Mouse (Mus musculus) thymus, postnatal 10 days (tissue): ENCODE data around the gene Wdtc1.
A peak's percentile ranks its signal among the peaks of the same experiment; 100 is the strongest.

Experiments
- DNase-seq, 2 experiments: peaks; one replicate each; pipeline ENCODE4 v3.0.0; 2021; ENCODE audit warnings: low spot score in 2 of 2

The Wdtc1 gene

DNA sequence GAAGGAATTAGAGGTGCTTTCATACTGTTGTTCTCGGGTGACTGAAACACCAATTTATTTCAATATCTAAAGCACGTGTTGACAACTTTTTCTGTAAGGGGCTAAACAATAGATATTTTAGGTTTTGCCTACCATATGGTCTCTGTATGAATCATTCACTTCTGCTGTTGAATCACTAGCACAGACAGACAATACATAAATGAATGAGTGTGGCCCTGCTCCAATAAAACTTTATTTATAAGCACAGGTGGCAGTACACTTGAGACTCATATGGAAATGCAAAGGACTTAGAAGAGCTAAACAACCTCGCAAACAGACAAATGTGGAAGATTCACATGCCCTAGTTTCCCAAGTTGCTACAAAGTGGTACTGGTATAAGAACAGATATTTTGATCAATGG is 33.6 kb downstream of the Wdtc1 start:
- no peak for DNase-seq

- no peak for DNase-seq
Measured at GRCm38 (mm10) chr4:133315991-133316390, 37.3 kb downstream of the Wdtc1 start.

- DNase-seq: no peak
Measured at GRCm38 (mm10) chr4:133314896-133315295, 38.4 kb downstream of the Wdtc1 start.

DNA sequence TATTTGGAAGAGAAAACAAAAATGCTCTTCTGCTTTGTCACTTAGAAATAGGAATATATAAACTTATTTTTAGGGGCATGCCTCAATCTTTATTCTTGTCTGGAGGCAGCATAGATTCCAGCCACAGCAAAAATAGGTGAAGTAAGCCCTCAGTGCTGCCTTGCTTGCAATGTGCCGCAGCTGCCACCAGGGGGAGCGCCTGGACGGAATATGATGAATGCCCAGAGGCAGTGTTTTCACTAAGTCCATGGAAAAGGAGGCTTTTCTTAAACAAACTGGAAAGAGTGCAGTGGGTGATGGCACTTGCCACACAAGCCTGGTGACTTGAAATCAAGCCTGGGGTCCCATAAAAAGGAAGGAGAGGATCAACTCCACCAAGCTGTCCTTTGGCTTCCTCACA is 43.3 kb downstream of the Wdtc1 start:
- DNase-seq: peak; percentile 70 to 92

DNA sequence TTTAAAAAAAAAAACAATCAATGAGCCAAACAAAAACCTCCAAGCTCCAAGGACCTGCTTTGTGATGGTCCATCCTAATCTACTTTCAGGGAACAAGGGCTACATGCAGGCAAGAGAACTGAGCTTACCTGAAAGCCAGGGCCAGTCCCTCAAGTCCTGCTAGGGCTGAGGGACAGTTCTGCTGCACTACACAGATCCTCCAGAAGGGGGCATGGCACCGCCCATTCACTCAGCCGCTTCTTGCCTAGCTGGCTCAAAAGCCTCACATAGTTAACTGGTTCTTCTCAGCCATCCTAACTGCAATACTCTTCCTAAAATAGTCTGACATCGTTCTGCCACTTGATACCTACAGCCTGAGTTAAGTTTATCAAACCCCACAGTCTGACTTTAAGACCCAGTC is 46.0 kb downstream of the Wdtc1 start:
- peak in 1 of 2 experiments; percentile 54 for DNase-seq

GRCm38 (mm10) chr4:133305825-133306224 is 47.5 kb downstream of the Wdtc1 start:
- no peak for DNase-seq

DNA sequence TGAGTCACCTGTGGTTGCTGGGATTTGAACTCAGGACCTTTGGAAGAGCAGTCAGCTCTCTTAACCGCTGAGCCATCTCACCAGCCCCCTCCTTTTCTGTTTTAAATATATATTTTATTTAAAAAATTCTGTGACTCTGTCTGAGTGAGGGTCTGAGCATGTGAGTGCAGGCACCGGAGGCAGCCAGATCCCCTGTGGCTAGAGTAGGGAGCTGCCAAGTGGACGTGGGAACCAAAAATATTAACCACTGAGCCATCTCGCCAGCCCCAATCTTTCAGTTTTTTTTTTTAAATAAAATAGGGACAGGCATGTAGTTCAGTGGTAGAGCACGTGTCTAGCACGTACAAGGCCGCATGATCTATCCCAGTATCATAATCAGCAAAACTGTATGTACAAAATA is 48.5 kb downstream of the Wdtc1 start:
- no peak for DNase-seq

DNA sequence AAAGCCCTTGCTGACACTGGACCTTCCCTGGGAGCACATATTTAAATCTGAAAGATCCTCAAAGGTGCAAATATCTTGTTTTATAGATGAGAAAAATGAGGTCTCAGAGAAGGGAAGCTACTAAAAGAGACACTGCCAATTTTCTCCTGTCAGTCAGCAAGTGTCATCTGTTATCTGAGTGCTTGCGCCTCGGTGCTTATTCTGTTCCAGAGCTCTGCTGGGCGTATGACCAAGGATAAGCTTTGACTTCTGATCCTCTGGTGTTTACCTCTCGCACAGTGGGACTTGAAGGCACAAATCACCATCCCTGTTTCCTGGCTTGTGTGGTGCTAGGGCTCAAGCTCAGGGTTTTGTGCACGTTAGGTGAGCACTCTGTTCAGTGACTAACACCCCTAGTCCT is 50.6 kb downstream of the Wdtc1 start:
- no peak for DNase-seq

DNA sequence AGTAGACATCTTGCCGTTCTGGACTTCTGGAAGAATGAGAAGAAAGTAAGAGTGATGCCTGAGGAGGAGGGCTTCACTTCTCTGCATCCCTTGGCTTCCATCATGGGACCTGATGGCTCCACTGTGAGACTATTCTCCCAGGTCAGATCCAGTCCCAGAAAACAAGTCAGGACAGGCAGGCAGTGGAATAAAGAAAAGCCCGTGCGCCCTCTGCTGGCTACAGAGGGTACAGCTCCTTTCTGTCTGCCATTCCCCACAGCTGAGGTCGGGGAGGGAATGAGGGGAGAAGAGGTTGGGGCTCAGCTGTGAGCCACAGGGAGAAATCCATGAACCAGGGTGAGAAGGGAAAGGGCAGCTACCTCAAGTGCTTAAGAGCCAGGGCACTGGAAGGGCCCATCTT is 51.5 kb downstream of the Wdtc1 start:
- peak in 1 of 2 experiments; percentile 70 for DNase-seq

- no peak for DNase-seq
Measured at GRCm38 (mm10) chr4:133300421-133300820, 52.9 kb downstream of the Wdtc1 start.

DNA sequence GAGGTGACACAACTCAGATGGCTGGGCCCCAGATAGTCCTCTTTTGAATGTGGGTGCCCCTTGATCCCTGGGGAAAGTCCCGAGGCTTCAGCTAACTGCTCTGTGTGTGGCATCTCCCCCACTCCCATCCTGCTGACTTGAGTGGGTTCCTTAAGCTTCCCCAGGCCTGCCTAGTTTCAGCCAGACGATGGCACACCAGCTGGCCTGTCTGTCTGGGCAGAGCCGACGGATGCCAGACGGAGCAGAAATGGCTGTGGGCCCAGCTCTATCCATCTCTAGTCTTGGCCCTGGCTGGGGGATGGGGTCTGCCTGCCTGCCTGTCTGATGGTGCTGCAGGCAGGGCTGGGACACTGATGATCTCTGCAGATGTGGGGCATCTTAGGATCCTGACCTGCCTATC is 53.6 kb downstream of the Wdtc1 start:
- no peak for DNase-seq

GRCm38 (mm10) chr4:133298516-133299365 is 54.5 kb downstream of the Wdtc1 start:
- peak; percentile 73 for DNase-seq

- peak; percentile 84 to 91 for DNase-seq
Measured at GRCm38 (mm10) chr4:133297801-133298238, 55.5 kb downstream of the Wdtc1 start.

DNA sequence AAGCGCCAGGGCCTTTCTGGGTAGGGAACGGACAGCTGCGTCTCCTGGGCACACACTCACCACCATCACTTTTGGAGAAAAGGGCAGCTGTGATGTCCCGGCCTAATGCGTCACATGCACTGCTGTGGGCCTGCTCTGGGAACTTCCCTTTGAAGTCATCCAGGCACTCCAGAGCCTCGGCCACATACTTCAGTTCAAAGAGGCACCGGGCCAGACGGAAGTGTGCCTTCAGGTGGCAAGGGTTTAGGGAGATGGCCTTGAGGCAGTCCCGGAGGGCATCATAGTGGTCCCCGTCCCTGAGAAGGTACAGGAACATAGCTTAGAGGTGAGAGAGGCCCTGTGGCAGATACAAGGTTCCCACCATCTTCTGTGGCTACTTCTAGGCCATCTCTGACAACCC is 55.9 kb downstream of the Wdtc1 start:
- no peak for DNase-seq

- DNase-seq: no peak
Measured at GRCm38 (mm10) chr4:133294084-133294483, 59.2 kb downstream of the Wdtc1 start.

DNA sequence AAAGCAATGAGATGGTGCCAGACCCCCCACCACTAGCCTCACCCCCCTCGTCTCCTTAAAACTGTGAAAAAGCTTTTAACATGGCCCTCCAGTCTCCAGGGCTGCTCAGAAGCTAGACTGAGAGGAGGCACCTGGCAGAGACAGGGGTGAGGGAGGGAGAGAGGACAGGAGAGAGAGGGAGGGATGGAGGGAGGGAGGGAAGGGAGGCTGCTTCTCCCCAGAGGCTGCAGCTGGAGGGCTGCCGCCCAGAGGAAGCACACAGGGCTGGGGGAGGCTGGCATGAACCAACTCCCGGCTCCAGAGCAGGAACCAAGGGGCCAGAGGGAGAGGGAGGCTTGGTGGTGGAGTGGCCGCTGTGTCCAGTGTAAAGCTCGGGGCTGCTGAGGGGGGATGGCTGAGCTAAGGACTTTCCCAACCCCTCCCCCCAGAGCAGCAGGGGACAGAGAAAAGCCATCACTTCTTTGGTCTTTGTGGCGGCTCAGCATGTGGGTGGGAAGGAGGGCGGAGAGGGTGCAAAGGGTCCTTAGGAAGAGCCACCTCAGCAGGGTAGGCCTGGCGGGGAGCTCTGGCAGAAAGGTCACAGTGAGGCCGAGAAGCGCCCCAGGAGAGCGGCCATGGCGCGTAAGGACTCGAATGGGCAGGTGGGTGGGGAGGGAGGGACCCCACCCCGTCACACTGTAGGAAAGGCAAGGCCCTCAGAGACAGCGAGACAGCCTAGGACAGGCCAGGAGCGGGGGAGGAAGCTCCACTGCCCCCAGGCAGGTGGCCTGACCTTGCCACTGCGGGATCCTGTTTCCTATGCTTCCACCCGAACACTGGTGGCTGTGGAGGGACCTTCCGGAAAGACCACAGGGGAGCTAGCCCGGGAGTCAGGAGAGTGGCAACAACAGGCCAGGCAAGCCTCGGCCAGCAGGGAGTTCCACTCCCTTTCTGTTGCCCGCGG is 60.1 kb downstream of the Wdtc1 start:
- DNase-seq: peak; percentile 49 to 55

GRCm38 (mm10) chr4:133292405-133292804 is 60.9 kb downstream of the Wdtc1 start:
- DNase-seq: no peak

- no peak for DNase-seq
Measured at GRCm38 (mm10) chr4:133291255-133291654, 62.0 kb downstream of the Wdtc1 start.

- DNase-seq: no peak
Measured at GRCm38 (mm10) chr4:133286476-133287077, 66.7 kb downstream of the Wdtc1 start.

GRCm38 (mm10) chr4:133285950-133286349 is 67.3 kb downstream of the Wdtc1 start:
- DNase-seq: no peak

DNA sequence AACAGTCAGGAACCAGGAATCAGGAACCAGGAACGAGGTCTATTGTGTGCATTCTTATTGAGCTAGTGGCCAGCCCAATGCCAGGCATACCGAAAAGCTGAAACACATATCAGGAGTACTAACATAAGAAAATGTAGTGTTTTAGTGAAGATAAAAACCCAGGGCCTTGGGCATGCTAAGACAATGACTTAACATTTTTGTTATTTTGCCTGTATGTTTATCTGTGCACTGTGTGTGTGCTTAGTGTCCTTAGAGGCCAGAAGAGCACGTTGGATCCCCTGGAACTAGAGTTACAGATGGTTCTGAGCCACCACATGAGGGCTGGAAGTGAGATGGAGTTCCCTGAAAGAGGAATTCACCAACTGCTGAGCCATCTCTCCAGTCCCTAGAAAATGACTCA is 68.0 kb downstream of the Wdtc1 start:
- DNase-seq: no peak

DNA sequence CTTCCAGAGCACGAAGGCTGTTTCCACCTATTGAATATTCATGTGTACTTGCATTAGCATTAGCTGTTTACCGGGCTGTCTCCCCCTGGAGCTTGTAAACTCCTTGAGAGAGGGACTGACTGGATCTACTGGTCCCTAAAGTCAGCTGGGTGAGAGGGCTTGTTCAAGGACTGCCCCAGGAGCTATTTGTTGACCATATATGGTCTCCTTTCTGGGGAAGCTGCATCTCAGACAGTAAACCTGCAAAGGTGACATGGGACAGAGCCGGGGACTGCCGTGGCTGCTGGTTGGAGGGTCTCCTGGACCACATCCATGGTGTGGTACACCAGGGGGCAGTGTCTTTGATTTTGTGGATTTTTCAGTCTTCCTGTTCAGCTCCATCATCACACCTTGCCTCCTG is 70.6 kb downstream of the Wdtc1 start:
- DNase-seq: no peak
